25 mouse cellular contexts compared by ENCODE assay signal in genomic region chr3:122484301-122484700, GRCm38 (mm10).
DNase-seq lines count a peak whose midpoint lies in the region; ATAC-seq and TF ChIP-seq lines count a peak whose summit lies in the region.
"Had no signal": no experiment of that assay in that cellular context is flagged by ENCODE, and none has a peak within 500 bp of the region (broad histone marks: within the 10 kb centered on the region; RNA-seq: fewer than 3 reads in every experiment).

No protein-coding gene starts in this region.

- no peak for TF ChIP-seq POLR2A in cortical plate, adult 2 months (IDR thresholded peaks at IDR 0.05; ENCODE audit: extremely low read depth, insufficient read depth, low read length)

- H3K4me2 ChIP-seq in hindbrain, embryonic 14.5 days (replicated peaks) = 0 out of 2 replicates have a peak overlapping the region, but pooled peaks have one; percentile 9
- H3K4me2 ChIP-seq in hindbrain, embryonic 11.5 days (replicated peaks; ENCODE audit: low read depth, low read length) = no peak overlapping the region
- H3K4me2 ChIP-seq in liver, postnatal 0 days (ENCODE audit: low read depth, low read length) = peak overlapping the region; percentile 60
- no peak overlapping the region for H3K4me2 ChIP-seq in lung, postnatal 0 days (replicated peaks; ENCODE audit: low read depth, low read length)

- 29% methylated on average over 3 of the region's 3 CpGs for WGBS in hindbrain, embryonic 14.5 days
- WGBS in hindbrain, embryonic 11.5 days = 37% methylated on average over 3 of the region's 3 CpGs
- 48% methylated on average over 3 of the region's 3 CpGs for WGBS in liver, postnatal 0 days (ENCODE audit: insufficient replicate concordance)
- WGBS in lung, postnatal 0 days = 76% methylated on average over 3 of the region's 3 CpGs

- H3K27me3 ChIP-seq in hindbrain, embryonic 14.5 days (ENCODE audit: control insufficient read depth, insufficient read depth, low read length) = no peaks in the 10 kb centered on the region
- no peaks in the 10 kb centered on the region for H3K27me3 ChIP-seq in hindbrain, embryonic 11.5 days (ENCODE audit: control insufficient read depth, insufficient read depth, low read length)
- H3K27me3 ChIP-seq in liver, postnatal 0 days (ENCODE audit: insufficient read depth, low read length) = no peaks in the 10 kb centered on the region
- H3K27me3 ChIP-seq in lung, postnatal 0 days (replicated peaks; ENCODE audit: insufficient read depth, low read length) = no peaks in the 10 kb centered on the region
- H3K27me3 ChIP-seq: embryonic facial prominence, embryonic 15.5 days; kidney, embryonic 15.5 days; limb, embryonic 13.5 days; midbrain, embryonic 15.5 days; stomach, embryonic 15.5 days had no signal

- H3K4me3 ChIP-seq in hindbrain, embryonic 14.5 days (replicated peaks; ENCODE audit: low read length) = no peak overlapping the region
- no peak overlapping the region for H3K4me3 ChIP-seq in hindbrain, embryonic 11.5 days (ENCODE audit: low read depth, low read length)
- H3K4me3 ChIP-seq in liver, postnatal 0 days (ENCODE audit: low read depth, low read length) = 0 out of 2 replicates have a peak overlapping the region, but pooled peaks have one; percentile 3
- 0 out of 2 replicates have a peak overlapping the region, but pooled peaks have one; percentile 6 for H3K4me3 ChIP-seq in brown adipose tissue, adult 24 weeks (ENCODE audit: insufficient read depth, low read depth, low read length)
- H3K4me3 ChIP-seq in cortical plate, adult 2 months (ENCODE audit: insufficient read depth, low read length) = no peak overlapping the region
- no peak overlapping the region for H3K4me3 ChIP-seq in lung, postnatal 0 days (ENCODE audit: low read depth, low read length)
- H3K4me3 ChIP-seq: embryonic facial prominence, embryonic 15.5 days; limb, embryonic 13.5 days; midbrain, embryonic 15.5 days; stomach, embryonic 15.5 days had no signal

- no peaks in the 10 kb centered on the region for H3K36me3 ChIP-seq in hindbrain, embryonic 14.5 days (replicated peaks; ENCODE audit: control insufficient read depth, insufficient read depth)
- H3K36me3 ChIP-seq in hindbrain, embryonic 11.5 days (ENCODE audit: control insufficient read depth, insufficient read depth, low read length) = no peaks in the 10 kb centered on the region
- H3K36me3 ChIP-seq in liver, postnatal 0 days (replicated peaks; ENCODE audit: insufficient read depth, low read length) = no peaks in the 10 kb centered on the region
- no peaks in the 10 kb centered on the region for H3K36me3 ChIP-seq in lung, postnatal 0 days (ENCODE audit: insufficient read depth, low read length)
- H3K36me3 ChIP-seq: embryonic facial prominence, embryonic 10.5 days; embryonic facial prominence, embryonic 15.5 days; kidney, embryonic 15.5 days; limb, embryonic 13.5 days; midbrain, embryonic 15.5 days; stomach, embryonic 15.5 days had no signal

- no peak overlapping the region for H3K9ac ChIP-seq in hindbrain, embryonic 14.5 days
- H3K9ac ChIP-seq in hindbrain, embryonic 11.5 days (ENCODE audit: low read depth, low read length) = no peak overlapping the region
- no peak overlapping the region for H3K9ac ChIP-seq in liver, postnatal 0 days (replicated peaks)
- no peak overlapping the region for H3K9ac ChIP-seq in lung, postnatal 0 days (replicated peaks; ENCODE audit: low read depth)
- H3K9ac ChIP-seq: embryonic facial prominence, embryonic 15.5 days; kidney, embryonic 15.5 days; liver, embryonic 14.5 days; midbrain, embryonic 15.5 days; stomach, embryonic 15.5 days had no signal

- H3K9me3 ChIP-seq in hindbrain, embryonic 14.5 days (ENCODE audit: control insufficient read depth, low read length) = no peaks in the 10 kb centered on the region
- no peaks in the 10 kb centered on the region for H3K9me3 ChIP-seq in hindbrain, embryonic 11.5 days (ENCODE audit: control insufficient read depth, low read length)
- no peaks in the 10 kb centered on the region for H3K9me3 ChIP-seq in liver, postnatal 0 days (ENCODE audit: low read length)
- no peaks in the 10 kb centered on the region for H3K9me3 ChIP-seq in lung, postnatal 0 days (ENCODE audit: low read length)
- H3K9me3 ChIP-seq: embryonic facial prominence, embryonic 10.5 days; embryonic facial prominence, embryonic 15.5 days; kidney, embryonic 15.5 days; limb, embryonic 13.5 days; midbrain, embryonic 15.5 days; stomach, embryonic 15.5 days had no signal

- no peak for ATAC-seq in hindbrain, embryonic 14.5 days (ENCODE audit: low FRiP score)
- ATAC-seq in hindbrain, embryonic 11.5 days (ENCODE audit: low FRiP score) = no peak
- ATAC-seq in liver, postnatal 0 days = no peak; the same call in 1 of the 2 replicates
- ATAC-seq in lung, postnatal 0 days = no peak
- ATAC-seq: forebrain, embryonic 14.5 days had no signal

- H3K27ac ChIP-seq in hindbrain, embryonic 14.5 days = no peak overlapping the region
- no peak overlapping the region for H3K27ac ChIP-seq in hindbrain, embryonic 11.5 days (ENCODE audit: low read depth, low read length)
- H3K27ac ChIP-seq in liver, postnatal 0 days (ENCODE audit: low read depth) = peak overlapping the region; percentile 73
- H3K27ac ChIP-seq in brown adipose tissue, adult 24 weeks (replicated peaks; ENCODE audit: low read depth, low read length) = peak overlapping the region; percentile 80
- H3K27ac ChIP-seq in cortical plate, adult 2 months (ENCODE audit: insufficient read depth, low read length) = peak overlapping the region; percentile 67
- H3K27ac ChIP-seq in lung, postnatal 0 days (ENCODE audit: low read length) = no peak overlapping the region
- H3K27ac ChIP-seq: limb, embryonic 13.5 days; liver, embryonic 14.5 days had no signal

- no peak for TF ChIP-seq CTCF in liver, postnatal 0 days (IDR thresholded peaks at IDR 0.05; ENCODE audit: low read depth)
- no peak for TF ChIP-seq CTCF in cortical plate, adult 2 months (IDR thresholded peaks at IDR 0.05; ENCODE audit: extremely low read depth, insufficient read depth, low read length)
- no peak for TF ChIP-seq CTCF in lung, postnatal 0 days (IDR thresholded peaks at IDR 0.05)

- H3K4me1 ChIP-seq in hindbrain, embryonic 14.5 days (replicated peaks; ENCODE audit: control insufficient read depth, insufficient read depth, low read length) = peaks cover 35% of the 10 kb centered on the region
- H3K4me1 ChIP-seq in hindbrain, embryonic 11.5 days (replicated peaks; ENCODE audit: control insufficient read depth, insufficient read depth, low read length) = peaks cover 13% of the 10 kb centered on the region
- H3K4me1 ChIP-seq in liver, postnatal 0 days (ENCODE audit: insufficient read depth) = peaks cover 12% of the 10 kb centered on the region
- peaks cover 35% of the 10 kb centered on the region for H3K4me1 ChIP-seq in brown adipose tissue, adult 24 weeks (ENCODE audit: control insufficient read depth, insufficient read depth, insufficient read length, low read length)
- H3K4me1 ChIP-seq in cortical plate, adult 2 months (ENCODE audit: control insufficient read depth, insufficient read depth, low read length) = peaks cover 31% of the 10 kb centered on the region
- H3K4me1 ChIP-seq in lung, postnatal 0 days (ENCODE audit: insufficient read depth, low read depth, low read length) = peaks cover 5% of the 10 kb centered on the region; the same call in 1 of the 2 replicates

- TF ChIP-seq EP300 in liver, postnatal 0 days (IDR thresholded peaks at IDR 0.05; ENCODE audit: low read depth) = no peak
- no peak for TF ChIP-seq EP300 in lung, postnatal 0 days (IDR thresholded peaks at IDR 0.05)

- DNase-seq in hindbrain, embryonic 14.5 days (ENCODE audit: low spot score) = no peak
- no peak for DNase-seq in hindbrain, embryonic 11.5 days (ENCODE audit: low spot score)
- no peak for DNase-seq in liver, postnatal 0 days
- no peak for DNase-seq in liver
- DNase-seq in lung, postnatal 0 days (ENCODE audit: low spot score) = no peak
- DNase-seq in cerebellum, postnatal 25 days = no peak
- DNase-seq: adrenal gland, postnatal 25 days; B cell, adult 2 months; cerebellum, adult 18-20 months; cerebellum, postnatal 10 days; kidney, adult 18-20 months; kidney, postnatal 25 days; lung, embryonic 14.5 days; right cerebral cortex, postnatal 25 days; thymus, postnatal 14 days had no signal

Comparison
In these comparisons a context has a peak if more than half of its experiments do, and no peak if none do; other contexts are left out.
1. H3K4me2 ChIP-seq: peak in hindbrain, embryonic 14.5 days (single experiment) and liver, postnatal 0 days (single experiment); none in hindbrain, embryonic 11.5 days (single experiment) and lung, postnatal 0 days (single experiment).
2. H3K27ac ChIP-seq: peak in liver, postnatal 0 days (single experiment), brown adipose tissue, adult 24 weeks (single experiment) and cortical plate, adult 2 months (single experiment); none in hindbrain, embryonic 14.5 days (single experiment), hindbrain, embryonic 11.5 days (single experiment) and lung, postnatal 0 days (single experiment).
3. H3K4me3 ChIP-seq: peak in liver, postnatal 0 days (single experiment) and brown adipose tissue, adult 24 weeks (single experiment); none in hindbrain, embryonic 14.5 days (single experiment), hindbrain, embryonic 11.5 days (single experiment), cortical plate, adult 2 months (single experiment) and lung, postnatal 0 days (single experiment).